Mouse (Mus musculus): ENCODE data around the gene Gm17387. TPM values are rescaled to one million over a fixed set of nuclear protein-coding genes. Genes with fewer than 3 reads are reported as not detected.

The Gm17387 gene
- polyA plus RNA-seq, 1 experiment from 2014 or later, result not detected

DNA sequence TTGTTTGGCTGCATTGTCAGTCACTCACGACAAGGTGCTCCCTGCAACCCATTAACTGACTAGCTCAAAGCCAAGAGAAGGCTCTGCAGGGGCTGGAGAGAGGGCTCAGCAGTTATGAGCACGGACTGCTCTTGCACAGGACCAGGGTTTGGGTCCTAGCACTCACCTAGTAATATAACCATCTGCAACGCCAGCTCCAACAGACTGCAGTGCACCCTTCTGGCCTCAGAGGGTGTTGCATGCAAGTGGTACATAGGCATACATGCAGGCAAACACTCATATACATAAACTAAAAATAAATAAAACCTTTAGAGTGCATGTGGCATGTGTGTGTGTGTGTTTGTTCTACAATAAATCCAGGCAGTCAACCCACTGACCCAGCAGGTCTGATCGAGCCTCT is 26.9 kb downstream of the Gm17387 start:
- ATAC-seq (ENCODE audit: low FRiP score, low read depth), result no peak

DNA sequence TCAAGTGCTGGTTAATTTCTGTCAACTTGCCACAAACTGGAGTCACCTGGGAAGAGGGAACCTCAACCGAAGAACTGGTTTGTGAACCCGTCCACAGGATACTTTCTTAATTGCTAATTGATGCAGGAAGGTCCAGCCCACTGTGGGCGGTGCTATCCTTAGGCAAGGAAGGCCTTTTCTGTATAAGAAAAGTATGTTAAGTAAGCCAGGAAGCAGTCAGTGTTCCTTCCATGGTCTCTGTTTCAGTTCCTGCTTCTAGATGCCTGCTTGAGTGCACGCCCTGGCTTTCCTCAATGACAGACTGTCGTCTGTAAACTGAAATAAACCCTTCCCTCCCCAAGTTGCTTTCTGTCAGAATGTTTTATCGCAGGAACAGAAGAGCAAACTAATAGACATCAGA is 28.0 kb downstream of the Gm17387 start:
- H3K27ac ChIP-seq, result no peak overlapping the region
- no peaks in the 10 kb centered on the region for H3K27me3 ChIP-seq
- H3K36me3 ChIP-seq, result no peaks in the 10 kb centered on the region
- H3K4me3 ChIP-seq, result no peak overlapping the region
- no peak overlapping the region for H3K9ac ChIP-seq
- no peak overlapping the region for H3K4me2 ChIP-seq (replicated peaks)
- no peak for ATAC-seq (ENCODE audit: low FRiP score, low read depth)
- 86% methylated on average over 6 of the region's 6 CpGs for WGBS
- H3K9me3 ChIP-seq, result peaks cover 6% of the 10 kb centered on the region; the same call in 1 of the 2 replicates
- peaks cover 14% of the 10 kb centered on the region for H3K4me1 ChIP-seq

More for the DNA sequence above, 26.9 kb downstream of the Gm17387 start:
- H3K27ac ChIP-seq, result no peak overlapping the region
- no peak overlapping the region for H3K9ac ChIP-seq
- no peak overlapping the region for H3K4me3 ChIP-seq
- no peaks in the 10 kb centered on the region for H3K27me3 ChIP-seq
- no peaks in the 10 kb centered on the region for H3K36me3 ChIP-seq
- WGBS, result 79% methylated on average over 4 of the region's 4 CpGs
- peaks cover 7% of the 10 kb centered on the region for H3K4me1 ChIP-seq
- no peak overlapping the region for H3K4me2 ChIP-seq (replicated peaks)
- H3K9me3 ChIP-seq, result peaks cover 6% of the 10 kb centered on the region; the same call in 1 of the 2 replicates

DNA sequence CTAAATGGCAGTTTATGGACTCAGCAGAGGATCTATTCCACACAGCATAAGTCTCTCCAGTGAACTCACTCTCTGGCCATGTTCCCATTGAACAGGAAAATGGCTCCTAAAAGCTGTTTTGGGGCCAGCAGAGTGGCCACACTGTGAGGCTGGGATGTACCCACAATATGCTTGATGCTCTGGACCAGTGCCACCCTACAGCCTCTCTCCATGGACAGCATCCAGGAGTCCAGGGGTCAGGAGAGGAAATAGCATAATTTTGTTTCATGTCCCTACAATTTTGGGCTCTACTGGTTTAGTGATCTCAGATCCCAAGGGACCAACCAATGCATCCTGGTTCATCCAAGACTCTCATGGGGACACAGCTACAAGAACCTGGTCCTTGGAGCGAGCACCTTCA is 28.6 kb downstream of the Gm17387 start:
- Histone ChIP-seq H3K27me3 (no peaks in the 10 kb centered on the region), H3K9me3 (peaks cover 6% of the 10 kb centered on the region; the same call in 1 of the 2 replicates), H3K4me1 (peaks cover 20% of the 10 kb centered on the region), H3K4me3 (no peak overlapping the region), H3K36me3 (no peaks in the 10 kb centered on the region), H3K27ac (no peak overlapping the region), H3K9ac (no peak overlapping the region), H3K4me2 (replicated peaks) (no peak overlapping the region)
- ATAC-seq (ENCODE audit: low FRiP score, low read depth), result no peak
- WGBS, result 94% methylated on average over 1 of the region's 1 CpGs

DNA sequence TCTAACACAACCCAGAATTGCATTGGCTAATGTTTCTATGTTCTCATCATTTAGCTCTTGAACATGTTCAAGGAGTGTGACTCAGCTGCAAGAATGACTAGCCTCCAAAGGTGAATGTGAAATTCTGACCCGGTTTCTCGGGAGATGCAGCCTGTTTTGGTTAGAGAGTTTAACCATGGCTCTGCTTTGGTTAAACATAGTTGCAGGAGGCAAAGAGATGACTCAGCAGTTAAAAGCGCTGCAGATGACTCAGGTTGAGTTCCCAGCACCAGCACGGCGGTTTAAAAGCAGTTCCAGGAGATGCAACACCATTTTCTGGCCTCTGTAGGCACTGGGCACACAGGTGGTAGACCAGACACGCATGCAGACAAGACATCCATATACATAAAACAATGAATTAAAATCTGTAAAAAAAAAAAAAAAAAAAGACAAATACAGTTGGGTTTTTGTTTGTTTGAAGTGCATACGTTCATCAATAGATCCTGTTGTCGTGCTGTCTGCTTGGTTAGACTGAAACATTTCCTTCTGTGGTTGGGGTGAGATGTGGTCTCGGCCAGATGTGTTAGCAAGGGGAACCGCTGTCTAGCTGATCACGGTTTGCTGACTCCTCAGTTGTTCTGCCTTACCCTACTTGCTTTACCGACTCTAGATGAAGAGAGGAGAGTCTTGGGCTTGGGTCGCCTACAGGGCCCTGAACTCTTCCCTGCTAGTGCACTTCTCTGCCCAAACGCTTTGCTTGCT is 29.8 kb downstream of the Gm17387 start:
- H3K27me3 ChIP-seq, result no peaks in the 10 kb centered on the region
- H3K9me3 ChIP-seq, result peaks cover 6% of the 10 kb centered on the region; the same call in 1 of the 2 replicates
- no peak overlapping the region for H3K4me2 ChIP-seq (replicated peaks)
- 87% methylated on average over 14 of the region's 14 CpGs for WGBS
- no peak for ATAC-seq (ENCODE audit: low FRiP score, low read depth)
- peaks cover 5% of the 10 kb centered on the region for H3K36me3 ChIP-seq
- H3K9ac ChIP-seq, result no peak overlapping the region
- H3K4me1 ChIP-seq, result peaks cover 20% of the 10 kb centered on the region
- H3K4me3 ChIP-seq, result no peak overlapping the region
- H3K27ac ChIP-seq, result no peak overlapping the region

DNA sequence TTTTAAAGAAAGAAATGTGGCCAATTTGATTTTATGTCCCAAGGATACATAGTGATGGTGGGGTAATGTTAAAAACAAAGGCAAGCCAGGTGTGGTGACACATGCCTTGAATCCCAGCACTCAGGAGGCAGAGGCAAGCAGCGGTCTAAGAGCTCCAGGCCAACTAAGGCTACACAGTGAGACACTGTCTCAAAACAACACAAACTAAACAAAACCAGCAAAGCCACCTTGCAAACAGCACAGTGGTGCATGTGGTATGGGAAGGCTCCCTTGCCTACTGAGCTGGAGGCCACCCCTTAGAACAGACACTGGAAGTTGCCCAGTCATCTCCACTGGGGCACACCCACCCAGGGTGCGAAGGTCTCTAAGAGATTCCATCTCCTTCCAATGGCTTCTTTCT is 31.0 kb downstream of the Gm17387 start:
- peak overlapping the region; percentile 93 for H3K4me2 ChIP-seq (replicated peaks)
- H3K4me3 ChIP-seq, result peak overlapping the region; percentile 77
- no peaks in the 10 kb centered on the region for H3K27me3 ChIP-seq
- H3K27ac ChIP-seq, result no peak overlapping the region
- peaks cover 6% of the 10 kb centered on the region; the same call in 1 of the 2 replicates for H3K9me3 ChIP-seq
- H3K9ac ChIP-seq, result peak overlapping the region; percentile 91
- H3K36me3 ChIP-seq, result peaks cover 17% of the 10 kb centered on the region
- 72% methylated on average over 2 of the region's 2 CpGs for WGBS
- H3K4me1 ChIP-seq, result peaks cover 20% of the 10 kb centered on the region
- ATAC-seq (ENCODE audit: low FRiP score, low read depth), result no peak

DNA sequence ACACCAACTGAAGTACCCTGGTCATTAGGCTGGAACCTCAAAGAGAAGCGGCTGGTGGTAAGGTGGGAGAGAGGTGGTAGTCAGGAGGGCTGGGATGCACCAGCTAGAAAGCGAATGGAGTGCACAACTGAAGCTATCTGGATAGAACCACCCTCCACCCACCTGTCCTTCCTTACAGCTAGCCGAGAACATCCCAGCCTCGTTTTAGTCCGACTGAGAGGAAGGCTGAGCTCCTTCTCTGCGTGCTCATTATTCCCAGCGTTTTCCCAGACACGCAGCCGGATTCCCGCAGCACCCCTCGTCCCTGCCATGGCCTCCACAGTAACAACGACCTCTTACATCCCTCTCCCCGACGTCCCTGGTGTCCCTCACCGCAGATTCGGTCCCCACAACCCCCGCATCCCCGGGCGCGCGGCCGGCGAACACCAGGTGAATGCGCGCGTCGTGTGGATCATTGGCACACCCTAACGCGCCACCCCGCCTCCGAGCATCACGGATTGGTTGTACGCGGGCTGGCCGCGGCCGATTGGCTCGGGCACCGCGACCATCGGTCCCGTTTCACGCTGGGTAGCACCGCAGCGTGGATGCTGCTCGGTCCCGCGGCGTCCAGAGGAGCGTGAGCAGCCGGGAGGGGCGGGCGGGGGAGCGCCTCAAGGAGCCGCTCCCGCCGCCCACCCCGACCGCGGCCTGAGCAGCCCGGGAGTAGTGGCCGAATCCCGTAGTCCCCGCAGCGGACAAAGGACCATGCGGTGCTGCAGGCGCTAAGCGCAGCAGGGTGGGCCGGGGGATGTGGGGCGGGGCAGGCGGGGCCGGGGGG is 31.7 kb downstream of the Gm17387 start, which contains the start of gene B4galnt4:
Gene B4galnt4, plus strand, starts transcription at position 679 of the 817 bp plus-strand sequence.
- peak within 1 kb of the TSS; percentile 77 for H3K4me3 ChIP-seq
- peaks cover 24% of the 10 kb centered on the region for H3K36me3 ChIP-seq
- H3K9ac ChIP-seq, result peak within 1 kb of the TSS; percentile 91
- H3K27ac ChIP-seq, result peak within 1 kb of the TSS; percentile 22; the same call in 1 of the 2 replicates
- H3K4me2 ChIP-seq (replicated peaks), result peak within 1 kb of the TSS; percentile 93
- WGBS, result under 1% methylated on average over 66 of the region's 72 CpGs
- H3K4me1 ChIP-seq, result peaks cover 20% of the 10 kb centered on the region
- H3K27me3 ChIP-seq, result no peaks in the 10 kb centered on the region
- H3K9me3 ChIP-seq, result peaks cover 4% of the 10 kb centered on the region; the same call in 1 of the 2 replicates
- ATAC-seq (ENCODE audit: low FRiP score, low read depth), result peak; percentile 97

DNA sequence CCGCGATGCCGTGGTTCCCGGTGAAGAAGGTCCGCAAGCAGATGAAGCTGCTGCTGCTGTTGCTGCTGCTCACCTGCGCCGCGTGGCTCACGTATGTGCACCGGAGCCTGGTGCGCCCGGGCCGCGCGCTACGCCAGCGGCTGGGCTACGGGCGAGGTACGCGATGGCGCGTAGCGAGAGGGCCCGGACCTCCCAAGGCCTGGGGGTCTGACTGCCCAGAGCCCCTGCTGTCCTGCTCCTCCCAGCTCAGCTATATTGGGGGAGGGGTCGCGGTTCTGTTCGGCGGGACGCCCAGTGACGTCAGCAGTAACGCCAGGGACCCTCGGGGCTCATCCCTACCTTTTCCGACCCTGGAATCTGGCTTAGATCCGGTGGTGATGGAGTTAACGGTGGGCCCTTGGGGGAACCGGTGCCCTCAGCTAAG is 32.4 kb downstream of the Gm17387 start:
- Histone ChIP-seq H3K4me2 (replicated peaks) (peak overlapping the region; percentile 93), H3K27me3 (no peaks in the 10 kb centered on the region), H3K9me3 (no peaks in the 10 kb centered on the region), H3K4me3 (peak overlapping the region; percentile 77), H3K27ac (peak overlapping the region; percentile 22; the same call in 1 of the 2 replicates), H3K9ac (peak overlapping the region; percentile 91), H3K4me1 (peaks cover 20% of the 10 kb centered on the region), H3K36me3 (peaks cover 30% of the 10 kb centered on the region)
- WGBS, result under 1% methylated on average over 37 of the region's 37 CpGs
- ATAC-seq (ENCODE audit: low FRiP score, low read depth), result peak; percentile 55; the same call in 1 of the 2 replicates

DNA sequence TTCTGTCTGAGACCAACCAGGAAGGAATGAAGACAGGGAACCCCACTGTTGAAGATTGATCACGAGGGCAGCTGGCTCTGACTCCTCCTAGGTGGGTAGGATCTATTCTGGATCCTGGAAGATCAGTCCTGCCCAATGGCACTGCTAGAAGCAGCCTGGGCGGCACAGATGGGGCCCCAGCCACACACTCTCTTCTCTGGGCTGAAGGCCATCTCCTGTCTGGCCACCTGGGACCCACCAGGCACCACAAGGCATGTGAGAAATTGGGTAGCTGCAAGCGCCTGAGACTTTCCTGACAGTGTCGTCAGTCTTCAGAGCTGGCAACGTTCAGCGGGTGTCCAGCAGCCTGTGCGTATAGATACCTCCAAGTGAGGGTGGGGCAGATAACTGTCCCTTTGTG is 33.6 kb downstream of the Gm17387 start:
- H3K4me3 ChIP-seq, result no peak overlapping the region

DNA sequence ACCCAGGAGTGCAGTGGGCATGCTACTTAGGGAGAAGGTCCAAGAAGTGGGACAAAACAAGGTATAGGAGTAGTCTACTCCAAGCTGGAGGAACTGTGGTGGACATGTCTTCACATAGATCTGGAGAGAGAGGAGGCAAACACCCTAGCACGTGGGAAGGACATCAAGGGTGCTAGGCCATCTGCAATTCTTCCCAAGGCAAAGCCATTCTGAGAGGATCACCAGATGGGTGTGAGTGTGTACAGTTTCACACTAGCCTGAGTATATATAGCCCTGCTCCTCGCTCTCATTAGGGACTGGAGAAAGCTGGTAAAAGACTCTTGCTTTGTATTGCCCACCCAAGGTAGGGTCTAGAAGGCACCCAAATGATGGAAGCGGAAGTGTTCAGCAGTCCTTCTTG is 34.4 kb downstream of the Gm17387 start:
- no peak for ATAC-seq (ENCODE audit: low FRiP score, low read depth)
- no peak overlapping the region for H3K9ac ChIP-seq
- 86% methylated on average over 3 of the region's 3 CpGs for WGBS
- no peaks in the 10 kb centered on the region for H3K9me3 ChIP-seq
- no peak overlapping the region for H3K27ac ChIP-seq
- peaks cover 20% of the 10 kb centered on the region for H3K4me1 ChIP-seq
- no peak overlapping the region for H3K4me2 ChIP-seq (replicated peaks)
- no peak overlapping the region for H3K4me3 ChIP-seq
- H3K36me3 ChIP-seq, result peaks cover 48% of the 10 kb centered on the region
- 0 out of 2 replicates have a peak, but pooled peaks cover 2% of the 10 kb centered on the region for H3K27me3 ChIP-seq

More for the DNA sequence above, 33.6 kb downstream of the Gm17387 start:
- Histone ChIP-seq H3K36me3 (peaks cover 40% of the 10 kb centered on the region), H3K9me3 (no peaks in the 10 kb centered on the region), H3K27ac (no peak overlapping the region), H3K27me3 (no peaks in the 10 kb centered on the region), H3K4me1 (peaks cover 20% of the 10 kb centered on the region), H3K9ac (peak overlapping the region; percentile 91; the same call in 1 of the 2 replicates), H3K4me2 (replicated peaks) (peak overlapping the region; percentile 93; the same call in 1 of the 2 replicates)
- no peak for ATAC-seq (ENCODE audit: low FRiP score, low read depth)
- 87% methylated on average over 7 of the region's 7 CpGs for WGBS

DNA sequence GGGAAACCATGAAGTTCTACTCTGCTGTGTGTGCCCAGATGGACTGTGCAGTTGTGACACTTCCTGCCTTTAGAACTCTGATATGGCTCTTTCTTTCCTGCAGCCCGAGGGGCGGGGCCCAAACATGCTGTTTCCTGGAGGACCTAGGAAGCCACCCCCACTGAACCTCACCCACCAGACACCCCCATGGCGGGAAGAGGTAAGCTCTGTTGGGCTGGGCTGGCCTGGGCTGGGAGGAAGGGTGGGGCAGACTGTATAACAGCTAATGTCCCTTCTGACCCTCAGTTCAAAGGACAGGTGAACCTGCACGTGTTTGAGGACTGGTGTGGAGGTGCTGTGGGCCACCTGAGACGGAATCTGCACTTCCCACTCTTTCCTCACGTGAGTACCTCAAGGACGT is 35.2 kb downstream of the Gm17387 start:
- peaks cover 54% of the 10 kb centered on the region for H3K36me3 ChIP-seq
- H3K4me2 ChIP-seq (replicated peaks), result no peak overlapping the region
- no peak overlapping the region for H3K27ac ChIP-seq
- ATAC-seq (ENCODE audit: low FRiP score, low read depth), result no peak
- H3K4me3 ChIP-seq, result no peak overlapping the region
- peaks cover 20% of the 10 kb centered on the region for H3K4me1 ChIP-seq
- no peaks in the 10 kb centered on the region for H3K9me3 ChIP-seq
- no peak overlapping the region for H3K9ac ChIP-seq
- 0 out of 2 replicates have a peak, but pooled peaks cover 7% of the 10 kb centered on the region for H3K27me3 ChIP-seq
- WGBS, result 72% methylated on average over 7 of the region's 7 CpGs

DNA sequence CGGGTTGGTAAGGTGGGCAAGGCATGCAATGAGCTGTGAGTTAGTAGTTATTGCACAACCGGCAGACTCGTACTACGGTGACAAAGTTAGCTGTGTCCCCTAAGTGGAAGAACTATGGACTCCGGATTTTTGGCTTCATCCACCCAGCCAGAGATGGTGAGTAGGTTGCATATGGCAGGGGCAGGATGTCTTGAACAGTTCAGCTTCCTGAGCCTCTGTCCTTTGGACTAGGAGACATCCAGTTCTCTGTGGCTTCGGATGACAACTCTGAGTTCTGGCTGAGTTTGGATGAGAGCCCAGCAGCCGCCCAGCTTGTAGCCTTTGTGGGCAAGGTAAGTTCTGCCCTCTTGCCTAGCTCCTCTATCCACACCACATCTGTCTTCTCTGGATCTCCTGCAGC is 35.6 kb downstream of the Gm17387 start:
- no peak overlapping the region for H3K9ac ChIP-seq
- 94% methylated on average over 7 of the region's 7 CpGs for WGBS
- no peak overlapping the region for H3K27ac ChIP-seq
- H3K36me3 ChIP-seq, result peaks cover 54% of the 10 kb centered on the region
- no peak for ATAC-seq (ENCODE audit: low FRiP score, low read depth)
- no peaks in the 10 kb centered on the region for H3K9me3 ChIP-seq
- H3K27me3 ChIP-seq, result peaks cover 9% of the 10 kb centered on the region
- H3K4me1 ChIP-seq, result peaks cover 20% of the 10 kb centered on the region
- no peak overlapping the region for H3K4me2 ChIP-seq (replicated peaks)
- no peak overlapping the region for H3K4me3 ChIP-seq

DNA sequence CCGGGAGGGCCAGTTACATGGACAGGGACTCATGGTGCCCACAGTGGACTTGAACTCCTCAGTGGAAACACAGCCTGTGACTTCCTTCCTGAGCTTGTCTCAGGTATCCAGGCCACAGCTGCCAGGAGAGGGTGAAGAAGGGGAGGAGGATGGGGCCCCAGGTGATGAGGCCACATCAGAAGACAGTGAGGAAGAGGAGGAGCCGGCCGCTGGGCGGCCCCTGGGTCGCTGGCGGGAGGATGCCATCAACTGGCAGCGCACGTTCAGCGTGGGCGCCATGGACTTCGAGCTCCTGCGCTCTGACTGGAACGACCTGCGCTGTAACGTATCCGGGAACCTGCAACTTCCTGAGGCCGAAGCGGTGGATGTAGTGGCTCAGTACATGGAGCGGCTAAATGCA is 39.4 kb downstream of the Gm17387 start:
- Histone ChIP-seq H3K27me3 (peaks cover 34% of the 10 kb centered on the region), H3K9ac (no peak overlapping the region), H3K27ac (no peak overlapping the region), H3K4me1 (peaks cover 20% of the 10 kb centered on the region), H3K36me3 (peaks cover 52% of the 10 kb centered on the region), H3K9me3 (no peaks in the 10 kb centered on the region), H3K4me2 (replicated peaks) (no peak overlapping the region), H3K4me3 (no peak overlapping the region)
- ATAC-seq (ENCODE audit: low FRiP score, low read depth), result no peak
- 67% methylated on average over 19 of the region's 19 CpGs for WGBS
